Mouse (Mus musculus) spleen, adult 2 months (tissue): ENCODE results near the gene Rpl3l.

Experiments
- CTCF ChIP-seq: fragments of 200-500 bp; IDR thresholded peaks from 2 replicates; pipeline ENCODE4 v1.5.1; 2011; ENCODE audit warnings: mild to moderate bottlenecking, inconsistent platforms; ENCODE audit not compliant: insufficient read depth, insufficient read length, insufficient replicate concordance; ENCODE audit errors: extremely low read depth
- POLR2A ChIP-seq: fragments of 200-500 bp; IDR thresholded peaks from 2 replicates; pipeline ENCODE4 v1.6.1; 2011; ENCODE audit warnings: low read depth, low read length, inconsistent platforms

GRCm38 (mm10) chr17:24744381-24744780, 16.8 kb downstream of the Rpl3l start:
- TF ChIP-seq POLR2A (no peak), CTCF (no peak)
